Mouse (Mus musculus): ENCODE measurements around the gene Tmeff1. TPM values are rescaled to one million over a fixed set of nuclear protein-coding genes. Genes with fewer than 3 reads are reported as not detected.
A peak's percentile ranks its signal among the peaks of the same experiment; 100 is the strongest.

Gene Tmeff1
- total and polyA plus RNA-seq, 2 experiments from 2014 or later = 202 to 345 TPM

- Histone ChIP-seq H3K4me2 (ENCODE audit: low read depth) (no peak overlapping the region), H3K27me3 (ENCODE audit: insufficient read depth, low read length) (no peaks in the 10 kb centered on the region), H3K4me1 (ENCODE audit: insufficient read depth) (no peaks in the 10 kb centered on the region), H3K4me3 (ENCODE audit: low read depth, low read length) (no peak overlapping the region), H3K9me3 (ENCODE audit: low read length) (no peaks in the 10 kb centered on the region), H3K27ac (ENCODE audit: low read depth, low read length) (no peak overlapping the region), H3K36me3 (ENCODE audit: insufficient read depth) (peaks cover 27% of the 10 kb centered on the region; the same call in 1 of the 2 replicates), H3K9ac (no peak overlapping the region)
- DNase-seq = no peak
- ATAC-seq = no peak
- 89% methylated on average over 6 of the region's 6 CpGs for WGBS
- TF ChIP-seq CTCF (IDR thresholded peaks at IDR 0.05; ENCODE audit: low read depth) = no peak
These were observed 35.1 kb downstream of the Tmeff1 start for GRCm38 (mm10) chr4:48620121-48620520.

DNA sequence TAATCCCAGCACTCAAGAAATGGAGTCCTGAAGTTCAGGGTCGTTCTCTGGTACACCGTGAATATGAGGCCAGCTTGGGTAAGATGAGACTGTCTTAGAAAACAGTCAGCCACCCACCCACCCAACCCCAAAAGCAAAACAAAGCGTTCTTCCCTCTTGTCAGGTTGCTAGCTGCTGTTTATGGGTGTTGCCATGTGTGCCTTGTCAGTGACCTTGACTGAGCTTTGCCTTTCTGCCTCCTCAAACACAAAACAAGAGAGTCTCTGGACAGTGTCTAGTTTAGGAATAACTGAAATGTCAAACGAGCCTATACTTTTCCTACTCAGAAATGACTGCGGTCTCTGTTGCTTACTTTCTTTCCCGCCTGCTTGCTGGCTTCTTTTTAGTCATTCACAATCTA lies 37.3 kb downstream of the Tmeff1 start:
- 97% methylated on average over 6 of the region's 6 CpGs for WGBS
- H3K27ac ChIP-seq (ENCODE audit: low read depth, low read length) = no peak overlapping the region
- no peaks in the 10 kb centered on the region; the same call in 1 of the 2 replicates for H3K4me1 ChIP-seq (ENCODE audit: insufficient read depth)
- DNase-seq = no peak
- H3K27me3 ChIP-seq (ENCODE audit: insufficient read depth, low read length) = no peaks in the 10 kb centered on the region
- no peaks in the 10 kb centered on the region for H3K9me3 ChIP-seq (ENCODE audit: low read length)
- H3K4me2 ChIP-seq (ENCODE audit: low read depth) = no peak overlapping the region
- no peak overlapping the region for H3K4me3 ChIP-seq (ENCODE audit: low read depth, low read length)
- H3K36me3 ChIP-seq (ENCODE audit: insufficient read depth) = peaks cover 26% of the 10 kb centered on the region; the same call in 1 of the 2 replicates
- no peak for ATAC-seq
- no peak for TF ChIP-seq CTCF (IDR thresholded peaks at IDR 0.05; ENCODE audit: low read depth)
- no peak overlapping the region for H3K9ac ChIP-seq

DNA sequence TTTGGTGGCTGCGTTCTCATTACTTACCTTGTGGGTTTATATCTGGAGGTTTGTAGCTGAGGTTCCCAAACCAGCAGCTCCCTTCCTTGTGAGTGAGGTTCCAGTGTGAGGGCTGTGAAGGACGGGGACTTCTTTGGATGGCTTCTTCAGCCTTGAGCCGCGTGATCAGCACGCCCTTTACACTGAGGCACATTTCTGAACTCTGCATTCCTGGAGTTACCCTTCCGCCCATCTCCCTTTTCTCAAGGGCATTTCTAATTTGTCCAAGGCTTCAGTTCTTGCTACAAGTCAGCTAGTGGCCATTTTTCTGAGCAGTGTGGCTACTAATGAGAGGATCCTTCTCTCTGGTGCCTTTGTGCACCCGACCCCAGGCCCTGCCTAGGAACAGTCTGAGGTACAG lies 38.0 kb downstream of the Tmeff1 start:
- ATAC-seq (no peak), DNase-seq (no peak)
- Histone ChIP-seq H3K27ac (ENCODE audit: low read depth, low read length) (0 out of 2 replicates have a peak overlapping the region, but pooled peaks have one; percentile 21), H3K9ac (no peak overlapping the region), H3K4me2 (ENCODE audit: low read depth) (no peak overlapping the region), H3K27me3 (ENCODE audit: insufficient read depth, low read length) (no peaks in the 10 kb centered on the region), H3K9me3 (ENCODE audit: low read length) (no peaks in the 10 kb centered on the region), H3K4me3 (ENCODE audit: low read depth, low read length) (no peak overlapping the region), H3K36me3 (ENCODE audit: insufficient read depth) (peaks cover 24% of the 10 kb centered on the region; the same call in 1 of the 2 replicates), H3K4me1 (ENCODE audit: insufficient read depth) (no peaks in the 10 kb centered on the region; the same call in 1 of the 2 replicates)
- 91% methylated on average over 7 of the region's 7 CpGs for WGBS
- TF ChIP-seq CTCF (IDR thresholded peaks at IDR 0.05; ENCODE audit: low read depth) = no peak

DNA sequence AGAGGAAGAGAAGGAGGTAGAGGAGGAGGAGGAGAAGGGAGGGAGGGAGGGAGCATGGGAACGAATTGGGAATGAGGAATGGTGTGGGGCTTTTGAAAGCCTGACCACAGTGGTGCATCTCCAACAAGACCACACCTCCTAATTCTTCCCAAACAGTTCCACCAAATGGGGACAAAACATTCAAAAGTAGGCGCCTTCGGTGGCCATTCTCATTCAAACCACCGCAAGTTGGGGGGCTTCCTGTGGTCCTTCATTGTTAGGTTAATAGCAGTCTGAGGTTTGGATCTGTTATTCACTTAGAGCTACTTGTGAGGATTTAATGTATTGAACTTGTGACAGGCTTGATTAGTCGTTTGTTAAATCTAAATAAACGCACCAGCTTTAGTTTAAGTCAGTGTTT lies 40.0 kb downstream of the Tmeff1 start:
- no peaks in the 10 kb centered on the region for H3K9me3 ChIP-seq (ENCODE audit: low read length)

GRCm38 (mm10) chr4:48625836-48626235 lies 40.9 kb downstream of the Tmeff1 start:
- Histone ChIP-seq H3K9me3 (ENCODE audit: low read length) (no peaks in the 10 kb centered on the region), H3K27ac (ENCODE audit: low read depth, low read length) (no peak overlapping the region), H3K36me3 (ENCODE audit: insufficient read depth) (peaks cover 17% of the 10 kb centered on the region; the same call in 1 of the 2 replicates), H3K4me3 (ENCODE audit: low read depth, low read length) (no peak overlapping the region), H3K27me3 (ENCODE audit: insufficient read depth, low read length) (no peaks in the 10 kb centered on the region), H3K9ac (no peak overlapping the region), H3K4me1 (ENCODE audit: insufficient read depth) (no peaks in the 10 kb centered on the region; the same call in 1 of the 2 replicates), H3K4me2 (ENCODE audit: low read depth) (no peak overlapping the region)
- ATAC-seq = 0 out of 2 replicates have a peak, but pooled peaks have one; percentile 1
- TF ChIP-seq CTCF (IDR thresholded peaks at IDR 0.05; ENCODE audit: low read depth) = no peak
- DNase-seq = no peak
- 72% methylated on average over 9 of the region's 9 CpGs for WGBS

More for the DNA sequence above, 40.0 kb downstream of the Tmeff1 start:
- no peaks in the 10 kb centered on the region; the same call in 1 of the 2 replicates for H3K4me1 ChIP-seq (ENCODE audit: insufficient read depth)
- no peak for ATAC-seq
- no peak for DNase-seq
- H3K36me3 ChIP-seq (ENCODE audit: insufficient read depth) = peaks cover 21% of the 10 kb centered on the region; the same call in 1 of the 2 replicates
- no peak overlapping the region for H3K27ac ChIP-seq (ENCODE audit: low read depth, low read length)
- WGBS = 54% methylated on average over 6 of the region's 6 CpGs
- H3K9ac ChIP-seq = no peak overlapping the region
- no peak overlapping the region for H3K4me3 ChIP-seq (ENCODE audit: low read depth, low read length)
- TF ChIP-seq CTCF (IDR thresholded peaks at IDR 0.05; ENCODE audit: low read depth) = no peak
- H3K4me2 ChIP-seq (ENCODE audit: low read depth) = no peak overlapping the region
- no peaks in the 10 kb centered on the region for H3K27me3 ChIP-seq (ENCODE audit: insufficient read depth, low read length)

GRCm38 (mm10) chr4:48629445-48629844 lies 44.5 kb downstream of the Tmeff1 start:
- Histone ChIP-seq H3K36me3 (ENCODE audit: insufficient read depth) (peaks cover 7% of the 10 kb centered on the region), H3K4me1 (ENCODE audit: insufficient read depth) (no peaks in the 10 kb centered on the region; the same call in 1 of the 2 replicates), H3K9ac (no peak overlapping the region), H3K9me3 (ENCODE audit: low read length) (no peaks in the 10 kb centered on the region), H3K27ac (ENCODE audit: low read depth, low read length) (no peak overlapping the region), H3K27me3 (ENCODE audit: insufficient read depth, low read length) (no peaks in the 10 kb centered on the region), H3K4me2 (ENCODE audit: low read depth) (peak overlapping the region; percentile 8; the same call in 1 of the 2 replicates), H3K4me3 (ENCODE audit: low read depth, low read length) (no peak overlapping the region)
- WGBS = 42% methylated on average over 13 of the region's 13 CpGs
- TF ChIP-seq CTCF (IDR thresholded peaks at IDR 0.05; ENCODE audit: low read depth) = no peak
- ATAC-seq = peak; percentile 83
- peak; percentile 68 for DNase-seq

GRCm38 (mm10) chr4:48633529-48633928 lies 48.6 kb downstream of the Tmeff1 start:
- no peaks in the 10 kb centered on the region for H3K27me3 ChIP-seq (ENCODE audit: insufficient read depth, low read length)
- no peaks in the 10 kb centered on the region for H3K4me1 ChIP-seq (ENCODE audit: insufficient read depth)
- no peak overlapping the region for H3K27ac ChIP-seq (ENCODE audit: low read depth, low read length)
- TF ChIP-seq CTCF (IDR thresholded peaks at IDR 0.05; ENCODE audit: low read depth) = no peak
- no peak overlapping the region for H3K4me2 ChIP-seq (ENCODE audit: low read depth)
- peaks cover 4% of the 10 kb centered on the region for H3K36me3 ChIP-seq (ENCODE audit: insufficient read depth)
- no peak overlapping the region for H3K9ac ChIP-seq
- WGBS = 85% methylated on average over 6 of the region's 6 CpGs
- ATAC-seq = no peak
- DNase-seq = no peak
- no peaks in the 10 kb centered on the region for H3K9me3 ChIP-seq (ENCODE audit: low read length)
- no peak overlapping the region for H3K4me3 ChIP-seq (ENCODE audit: low read depth, low read length)
